Mouse (Mus musculus) olfactory bulb, adult 2 months (tissue): Measurements from ENCODE around the gene Kirrel.

Experiments
- CTCF ChIP-seq: fragments of 200-500 bp; IDR thresholded peaks from 2 replicates; pipeline ENCODE4 v1.5.1; 2012; ENCODE audit warnings: low read depth, mild to moderate bottlenecking, low read length, moderate library complexity; ENCODE audit not compliant: insufficient read depth
- POLR2A ChIP-seq: fragments of 200-500 bp; IDR thresholded peaks from 2 replicates; pipeline ENCODE4 v1.6.1; 2012; ENCODE audit warnings: mild to moderate bottlenecking, low read depth, low read length, moderate library complexity; ENCODE audit not compliant: insufficient read depth

GRCm38 (mm10) chr3:87215176-87215575 is 40.6 kb upstream of the Kirrel start:
- TF ChIP-seq CTCF (no peak), POLR2A (no peak)
